Mouse (Mus musculus) right cerebral cortex, postnatal 10 days (tissue): ENCODE results near the gene Vmn1r22.
"Not testable (repeated sequence)": the region's sequence is repeated elsewhere in the genome, so short reads cannot be mapped to it uniquely, and the experiment has no call there.

Experiments
- DNase-seq, 2 experiments: peaks; one replicate each; pipeline ENCODE4 v3.0.0; 2021; ENCODE audit warnings: low spot score in 2 of 2

Gene Vmn1r22

DNA sequence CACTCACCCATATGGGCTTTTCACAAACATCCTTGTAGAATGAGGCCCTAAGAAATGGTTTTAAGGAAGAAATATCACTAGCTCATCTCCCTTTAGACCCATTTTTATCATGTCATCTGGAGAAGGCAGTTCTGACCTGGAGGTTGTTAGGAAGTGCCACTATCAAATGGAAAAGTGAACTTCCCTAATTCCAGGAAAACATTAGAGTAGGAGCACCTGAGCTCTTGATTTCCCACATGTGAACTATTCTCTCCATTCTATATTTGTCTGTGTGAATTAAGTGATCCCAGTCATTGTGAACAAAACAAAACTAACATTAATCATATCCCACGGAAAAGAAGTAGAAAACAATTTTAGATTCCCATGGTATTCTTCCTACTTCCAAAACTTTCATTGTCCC lies at the start of gene Vmn1r22:
Vmn1r22 (minus strand) TSS at position 101 of the 400 bp plus-strand sequence.
- no peak for DNase-seq

GRCm38 (mm10) chr6:57926738-57927137 lies 18.9 kb upstream of the Vmn1r22 start, which contains the start of gene Vmn1r23:
Vmn1r23 (minus strand) TSS chr6:57926838.
- no peak for DNase-seq

DNA sequence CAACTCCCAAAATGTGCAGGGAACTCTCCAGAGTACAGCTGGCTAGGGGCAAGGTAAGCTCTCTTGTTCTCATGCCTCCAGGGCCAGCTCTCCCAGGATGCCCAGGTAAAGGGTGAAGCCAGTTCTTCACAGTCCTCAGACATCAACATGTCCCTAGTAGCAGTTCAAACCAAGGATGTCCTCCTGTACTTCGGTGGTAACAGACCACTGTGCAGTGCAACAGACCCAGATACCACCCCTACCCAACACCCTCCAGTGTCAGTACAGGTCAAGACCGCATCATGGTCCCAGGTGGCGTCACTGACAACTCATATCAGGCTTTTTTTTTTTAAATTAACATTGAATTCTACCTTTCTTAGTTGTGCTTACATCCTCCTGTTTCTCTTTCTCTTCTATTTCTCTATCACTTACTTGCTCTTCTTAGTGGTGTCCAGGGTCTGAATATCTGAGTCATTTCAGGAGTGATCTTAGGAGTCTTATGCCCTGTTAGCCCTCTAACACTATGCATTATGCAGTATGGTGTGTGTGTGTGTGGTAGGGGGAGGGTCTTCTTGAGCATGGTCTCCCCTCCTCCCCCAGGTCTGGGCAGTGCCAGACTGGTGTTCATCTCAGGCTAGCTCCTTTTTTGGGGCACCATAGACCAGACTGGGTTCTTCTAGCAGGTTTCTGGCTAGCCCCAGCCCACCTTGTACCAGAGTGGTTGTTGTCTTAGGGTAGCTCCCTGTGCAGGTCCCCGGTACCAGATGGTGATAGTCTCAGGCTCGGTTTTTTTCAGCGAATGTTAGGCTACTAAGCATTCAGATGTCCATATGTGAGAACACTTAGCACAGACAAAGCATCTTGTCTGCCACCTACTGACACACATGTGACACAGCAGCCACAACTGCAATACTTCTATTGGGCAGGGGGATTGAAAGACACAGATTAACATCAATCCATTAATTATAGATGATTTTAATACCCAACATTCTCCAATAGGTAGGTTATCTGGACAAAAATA lies 48.5 kb downstream of the Vmn1r22 start:
- peak; percentile 50 to 56 for DNase-seq

GRCm38 (mm10) chr6:57851177-57851576 lies 56.7 kb downstream of the Vmn1r22 start:
- not testable (repeated sequence) for DNase-seq

GRCm38 (mm10) chr6:57850286-57850685 lies 57.5 kb downstream of the Vmn1r22 start, which contains the start of gene Vmn1r21:
Vmn1r21 (minus strand) TSS chr6:57850343.
- no peak for DNase-seq
